Mouse (Mus musculus): Measurements from ENCODE around the gene Stat5a. TPM values are rescaled to one million over a fixed set of nuclear protein-coding genes. Genes with fewer than 3 reads are reported as not detected.

The Stat5a gene
- polyA plus RNA-seq (2014; fragmentation: Illumina TruSeq; extraction: RNeasy Lipid Tissue Mini Kit (QIAGEN cat#74804); ENCODE audit: insufficient read depth, low read depth, low replicate concordance): 5.9 TPM

GRCm38 (mm10) chr11:100858935-100859578 is at the start of gene Stat5a:
Gene Stat5a, plus strand, starts transcription at chr11:100859351.

GRCm38 (mm10) chr11:100850038-100850777 is 8.9 kb upstream of the Stat5a start, which contains the start of gene Stat5b:
Gene Stat5b, minus strand, starts transcription at chr11:100850724.

Other genes with a start within 250 kb of the Stat5a start
- 24.8 TPM for gene Nkiras2, start 240.1 kb upstream of the Stat5a start, polyA plus RNA-seq (2014; fragmentation: Illumina TruSeq; extraction: RNeasy Lipid Tissue Mini Kit (QIAGEN cat#74804); ENCODE audit: insufficient read depth, low read depth, low replicate concordance)
- 119 TPM for gene Dnajc7, start 239.2 kb upstream of the Stat5a start, polyA plus RNA-seq (2014; fragmentation: Illumina TruSeq; extraction: RNeasy Lipid Tissue Mini Kit (QIAGEN cat#74804); ENCODE audit: insufficient read depth, low read depth, low replicate concordance)
- gene Zfp385c, start 166.9 kb upstream of the Stat5a start, polyA plus RNA-seq (2014; fragmentation: Illumina TruSeq; extraction: RNeasy Lipid Tissue Mini Kit (QIAGEN cat#74804); ENCODE audit: insufficient read depth, low read depth, low replicate concordance): 0.08 TPM
- 5.6 TPM for gene Dhx58, start 155.1 kb upstream of the Stat5a start, polyA plus RNA-seq (2014; fragmentation: Illumina TruSeq; extraction: RNeasy Lipid Tissue Mini Kit (QIAGEN cat#74804); ENCODE audit: insufficient read depth, low read depth, low replicate concordance)
- gene Kat2a, start 146.9 kb upstream of the Stat5a start, polyA plus RNA-seq (2014; fragmentation: Illumina TruSeq; extraction: RNeasy Lipid Tissue Mini Kit (QIAGEN cat#74804); ENCODE audit: insufficient read depth, low read depth, low replicate concordance): 10.8 TPM
- gene Hspb9, start 145.5 kb upstream of the Stat5a start, polyA plus RNA-seq (2014; fragmentation: Illumina TruSeq; extraction: RNeasy Lipid Tissue Mini Kit (QIAGEN cat#74804); ENCODE audit: insufficient read depth, low read depth, low replicate concordance): not detected
- 143 TPM for gene Rab5c, start 121.1 kb upstream of the Stat5a start, polyA plus RNA-seq (2014; fragmentation: Illumina TruSeq; extraction: RNeasy Lipid Tissue Mini Kit (QIAGEN cat#74804); ENCODE audit: insufficient read depth, low read depth, low replicate concordance)
- 0.27 TPM for gene Kcnh4, start 99.4 kb upstream of the Stat5a start, polyA plus RNA-seq (2014; fragmentation: Illumina TruSeq; extraction: RNeasy Lipid Tissue Mini Kit (QIAGEN cat#74804); ENCODE audit: insufficient read depth, low read depth, low replicate concordance)
- gene Hcrt, start 96.4 kb upstream of the Stat5a start, polyA plus RNA-seq (2014; fragmentation: Illumina TruSeq; extraction: RNeasy Lipid Tissue Mini Kit (QIAGEN cat#74804); ENCODE audit: insufficient read depth, low read depth, low replicate concordance): not detected
- 9.3 TPM for gene Ghdc, start 88.4 kb upstream of the Stat5a start, polyA plus RNA-seq (2014; fragmentation: Illumina TruSeq; extraction: RNeasy Lipid Tissue Mini Kit (QIAGEN cat#74804); ENCODE audit: insufficient read depth, low read depth, low replicate concordance)
- gene Stat5b, start 8.6 kb upstream of the Stat5a start, polyA plus RNA-seq (2014; fragmentation: Illumina TruSeq; extraction: RNeasy Lipid Tissue Mini Kit (QIAGEN cat#74804); ENCODE audit: insufficient read depth, low read depth, low replicate concordance): 16.3 TPM
- 49.6 TPM for gene Stat3, start 80.2 kb downstream of the Stat5a start, polyA plus RNA-seq (2014; fragmentation: Illumina TruSeq; extraction: RNeasy Lipid Tissue Mini Kit (QIAGEN cat#74804); ENCODE audit: insufficient read depth, low read depth, low replicate concordance)
- 204 TPM for gene Cavin1, start 111.5 kb downstream of the Stat5a start, polyA plus RNA-seq (2014; fragmentation: Illumina TruSeq; extraction: RNeasy Lipid Tissue Mini Kit (QIAGEN cat#74804); ENCODE audit: insufficient read depth, low read depth, low replicate concordance)
- gene Atp6v0a1, start 150.1 kb downstream of the Stat5a start, polyA plus RNA-seq (2014; fragmentation: Illumina TruSeq; extraction: RNeasy Lipid Tissue Mini Kit (QIAGEN cat#74804); ENCODE audit: insufficient read depth, low read depth, low replicate concordance): 24.3 TPM
- gene Naglu, start 210.7 kb downstream of the Stat5a start, polyA plus RNA-seq (2014; fragmentation: Illumina TruSeq; extraction: RNeasy Lipid Tissue Mini Kit (QIAGEN cat#74804); ENCODE audit: insufficient read depth, low read depth, low replicate concordance): 10.0 TPM
- gene Hsd17b1, start 219.1 kb downstream of the Stat5a start, polyA plus RNA-seq (2014; fragmentation: Illumina TruSeq; extraction: RNeasy Lipid Tissue Mini Kit (QIAGEN cat#74804); ENCODE audit: insufficient read depth, low read depth, low replicate concordance): 0.35 TPM
- gene Coasy, start 223.2 kb downstream of the Stat5a start, polyA plus RNA-seq (2014; fragmentation: Illumina TruSeq; extraction: RNeasy Lipid Tissue Mini Kit (QIAGEN cat#74804); ENCODE audit: insufficient read depth, low read depth, low replicate concordance): 19.9 TPM
- gene Mlx, start 227.9 kb downstream of the Stat5a start, polyA plus RNA-seq (2014; fragmentation: Illumina TruSeq; extraction: RNeasy Lipid Tissue Mini Kit (QIAGEN cat#74804); ENCODE audit: insufficient read depth, low read depth, low replicate concordance): 33.0 TPM
- gene Psmc3ip, start 236.1 kb downstream of the Stat5a start, polyA plus RNA-seq (2014; fragmentation: Illumina TruSeq; extraction: RNeasy Lipid Tissue Mini Kit (QIAGEN cat#74804); ENCODE audit: insufficient read depth, low read depth, low replicate concordance): 6.5 TPM